12 mouse cellular contexts compared by ENCODE assay signal in genomic region chr4:138303011-138303410, GRCm38 (mm10). TPM values are rescaled to one million over a fixed set of nuclear protein-coding genes. Genes with fewer than 3 reads are reported as not detected.
DNase-seq lines count a peak whose midpoint lies in the region; ATAC-seq and TF ChIP-seq lines count a peak whose summit lies in the region.
"Had no signal": no experiment of that assay in that cellular context is flagged by ENCODE, and none has a peak within 500 bp of the region (broad histone marks: within the 10 kb centered on the region; RNA-seq: fewer than 3 reads in every experiment).

No protein-coding gene starts in this region.

- H3K4me1 ChIP-seq in liver, embryonic 12.5 days: peaks cover 36% of the 10 kb centered on the region
- H3K4me1 ChIP-seq in liver, postnatal 0 days (ENCODE audit: insufficient read depth): peaks cover 14% of the 10 kb centered on the region
- H3K4me1 ChIP-seq in MEL (ENCODE audit: control insufficient read depth in 1 of 2, insufficient read depth in 2 of 2, low read length in 2 of 2): peaks cover 7 to 24% of the 10 kb centered on the region in 2 experiments; a peak in 3 of 4 replicates
- H3K4me1 ChIP-seq in limb, embryonic 10.5 days: peaks cover 20% of the 10 kb centered on the region

- H3K4me3 ChIP-seq in liver, embryonic 12.5 days: no peak overlapping the region
- H3K4me3 ChIP-seq in liver, postnatal 0 days (ENCODE audit: low read depth, low read length): no peak overlapping the region
- peak overlapping the region in 1 of 2 experiments; percentile 49; a peak in 3 of 4 replicates for H3K4me3 ChIP-seq in MEL (ENCODE audit: control insufficient read depth in 1 of 2, insufficient read depth in 1 of 2, low read depth in 2 of 2, low read length in 2 of 2)
- H3K4me3 ChIP-seq in limb, embryonic 10.5 days: 0 out of 2 replicates have a peak overlapping the region, but pooled peaks have one; percentile 99

- DNase-seq in heart, adult 11 months: peak; percentile 90
- no peak for DNase-seq in heart, adult 18-20 months
- no peak for DNase-seq in liver, postnatal 0 days
- DNase-seq in MEL (ENCODE audit: low read depth, low spot score): no peak
- no peak for DNase-seq in limb, embryonic 10.5 days (ENCODE audit: low spot score)
- DNase-seq in frontal cortex, postnatal 36 days (ENCODE audit: low spot score in 2 of 2): no peak
- DNase-seq: adrenal gland, postnatal 25 days; heart, postnatal 10 days; kidney, adult 11 months; right cerebral cortex, postnatal 25 days had no signal

- H3K9me3 ChIP-seq in liver, embryonic 12.5 days (replicated peaks): no peaks in the 10 kb centered on the region
- no peaks in the 10 kb centered on the region for H3K9me3 ChIP-seq in liver, postnatal 0 days (ENCODE audit: low read length)
- H3K9me3 ChIP-seq in MEL (replicated peaks; ENCODE audit: insufficient read depth, low read length): no peaks in the 10 kb centered on the region
- no peaks in the 10 kb centered on the region for H3K9me3 ChIP-seq in limb, embryonic 10.5 days (replicated peaks)
- H3K9me3 ChIP-seq: embryonic facial prominence, embryonic 12.5 days had no signal

- H3K27ac ChIP-seq in liver, embryonic 12.5 days: no peak overlapping the region
- no peak overlapping the region for H3K27ac ChIP-seq in liver, postnatal 0 days (ENCODE audit: low read depth)
- peak overlapping the region; percentile 97 for H3K27ac ChIP-seq in MEL (ENCODE audit: control insufficient read depth, low read depth, low read length)
- no peak overlapping the region for H3K27ac ChIP-seq in limb, embryonic 10.5 days
- H3K27ac ChIP-seq: embryonic facial prominence, embryonic 12.5 days had no signal

- H3K4me2 ChIP-seq in liver, embryonic 12.5 days: peak overlapping the region; percentile 87
- H3K4me2 ChIP-seq in liver, postnatal 0 days (ENCODE audit: low read depth, low read length): no peak overlapping the region

- peaks cover 17% of the 10 kb centered on the region for H3K36me3 ChIP-seq in liver, embryonic 12.5 days
- peaks cover 7% of the 10 kb centered on the region; the same call in 1 of the 2 replicates for H3K36me3 ChIP-seq in liver, postnatal 0 days (replicated peaks; ENCODE audit: insufficient read depth, low read length)
- H3K36me3 ChIP-seq in MEL (ENCODE audit: control insufficient read depth in 1 of 2, insufficient read depth in 2 of 2, low read length in 2 of 2): peaks cover under 1 to 14% of the 10 kb centered on the region in 2 experiments; a peak in 3 of 4 replicates
- H3K36me3 ChIP-seq in limb, embryonic 10.5 days: peaks cover 17% of the 10 kb centered on the region

- 0 out of 2 replicates have a peak, but pooled peaks cover 7% of the 10 kb centered on the region for H3K27me3 ChIP-seq in liver, embryonic 12.5 days (replicated peaks)
- H3K27me3 ChIP-seq in liver, postnatal 0 days (ENCODE audit: insufficient read depth, low read length): no peaks in the 10 kb centered on the region
- no peaks in the 10 kb centered on the region for H3K27me3 ChIP-seq in MEL (ENCODE audit: control insufficient read depth in 1 of 2, insufficient read depth in 2 of 2, low read length in 2 of 2)
- no peaks in the 10 kb centered on the region for H3K27me3 ChIP-seq in limb, embryonic 10.5 days (ENCODE audit: low read depth, poor library complexity, severe bottlenecking)
- H3K27me3 ChIP-seq: embryonic facial prominence, embryonic 12.5 days had no signal

- 81% methylated on average over 3 of the region's 3 CpGs for WGBS in liver, embryonic 12.5 days (ENCODE audit: insufficient replicate concordance)
- WGBS in liver, postnatal 0 days (ENCODE audit: insufficient replicate concordance): 88% methylated on average over 3 of the region's 3 CpGs
- 87% methylated on average over 3 of the region's 3 CpGs for WGBS in limb, embryonic 10.5 days

- ATAC-seq in liver, embryonic 12.5 days: no peak
- no peak for ATAC-seq in liver, postnatal 0 days

- no peak for TF ChIP-seq POLR2A in MEL (IDR thresholded peaks at IDR 0.05; ENCODE audit: control insufficient read depth in 1 of 2, insufficient read depth in 1 of 2, low read depth in 1 of 2, low read length in 2 of 2, poor library complexity in 1 of 2)

- peaks cover 21% of the 10 kb centered on the region for H3K79me2 ChIP-seq in MEL (ENCODE audit: control insufficient read depth, insufficient read depth, low read length, poor library complexity)

- TF ChIP-seq CTCF in liver, postnatal 0 days (IDR thresholded peaks at IDR 0.05; ENCODE audit: low read depth): no peak
- TF ChIP-seq CTCF in MEL (IDR thresholded peaks at IDR 0.05 in 2 of 3, conservative IDR thresholded peaks at IDR 0.05 in 1 of 3; ENCODE audit: control insufficient read depth in 1 of 3, insufficient read depth in 1 of 3, low read depth in 2 of 3, low read length in 3 of 3, poor library complexity in 1 of 3, severe bottlenecking in 1 of 3): no peak

- no peak overlapping the region for H3K9ac ChIP-seq in liver, embryonic 12.5 days
- no peak overlapping the region for H3K9ac ChIP-seq in liver, postnatal 0 days (replicated peaks)
- no peak overlapping the region; the same call in 1 of the 2 replicates for H3K9ac ChIP-seq in MEL (ENCODE audit: control insufficient read depth, low read depth, low read length, poor library complexity, severe bottlenecking)

- no peak for TF ChIP-seq EP300 in liver, postnatal 0 days (IDR thresholded peaks at IDR 0.05; ENCODE audit: low read depth)
- no peak for TF ChIP-seq EP300 in MEL (IDR thresholded peaks at IDR 0.05; ENCODE audit: low read depth in 1 of 2, low read length in 2 of 2)

- no peak for TF ChIP-seq RAD21 in MEL (IDR thresholded peaks at IDR 0.05; ENCODE audit: low read depth, low read length)

TF ChIP-seq in MEL, 35 proteins besides CTCF, POLR2A, EP300 and RAD21:
- TF ChIP-seq NRF1 (IDR thresholded peaks at IDR 0.05; ENCODE audit: insufficient read depth, low read depth, low read length, poor library complexity, severe bottlenecking) (no peak), UBTF (IDR thresholded peaks at IDR 0.05; ENCODE audit: borderline replicate concordance, insufficient read depth, low read depth, low read length) (no peak), ZNF384 (IDR thresholded peaks at IDR 0.05; ENCODE audit: low read depth, low read length) (no peak), POLR2AphosphoS5 (IDR thresholded peaks at IDR 0.05; ENCODE audit: borderline replicate concordance, low read depth, low read length) (no peak), SIN3A (IDR thresholded peaks at IDR 0.05; ENCODE audit: low read length) (no peak)

RNA-seq across cellular contexts. Expression of gene Ddost, which starts 1.5 kb away (rescaled TPM):
- 10 to 100 TPM; 58.2 to 61.6 TPM for total RNA-seq in heart, adult 18-20 months (2021)
- 206 and 212 TPM in 2 replicates for polyA plus RNA-seq in liver, embryonic 12.5 days (2016; fragmentation: Nextera tagmentation; extraction: Ambion mirVana)
- 102 and 111 TPM in 2 replicates for polyA plus RNA-seq in liver, postnatal 0 days (2015; fragmentation: Nextera tagmentation; extraction: Ambion mirVana)
- 251 and 283 TPM in 2 replicates for total RNA-seq in MEL (2012; rRNA removed)
- polyA plus RNA-seq in MEL (2012; ENCODE audit: insufficient read depth in 1 of 2, insufficient read length in 2 of 2, low read depth in 1 of 2, low replicate concordance in 2 of 2, missing spikeins in 1 of 2): 100 to 1,000 TPM in 1 of 2 experiments, 10 to 100 TPM in 1; 68.9 to 402 TPM
- 311 and 314 TPM in 2 replicates for polyA plus RNA-seq in limb, embryonic 10.5 days (2016; fragmentation: Nextera tagmentation; extraction: Ambion mirVana)

RNA-seq across cellular contexts. Expression of gene Pink1, which starts 23.1 kb away (rescaled TPM):
- total RNA-seq in heart, adult 18-20 months (2021): 100 to 1,000 TPM; 720 to 812 TPM
- polyA plus RNA-seq in liver, embryonic 12.5 days (2016; fragmentation: Nextera tagmentation; extraction: Ambion mirVana): 28.8 and 30.2 TPM in 2 replicates
- polyA plus RNA-seq in liver, postnatal 0 days (2015; fragmentation: Nextera tagmentation; extraction: Ambion mirVana): 52.5 and 69.5 TPM in 2 replicates
- 14.0 and 21.2 TPM in 2 replicates for total RNA-seq in MEL (2012; rRNA removed)
- polyA plus RNA-seq in MEL (2012; ENCODE audit: insufficient read depth in 1 of 2, insufficient read length in 2 of 2, low read depth in 1 of 2, low replicate concordance in 2 of 2, missing spikeins in 1 of 2): 10 to 100 TPM in 1 of 2 experiments, not detected in 1; 22.1 TPM
- 23.9 and 32.8 TPM in 2 replicates for polyA plus RNA-seq in limb, embryonic 10.5 days (2016; fragmentation: Nextera tagmentation; extraction: Ambion mirVana)

RNA-seq across cellular contexts. Expression of gene Kif17, which starts 52.8 kb away (rescaled TPM):
- total RNA-seq in heart, adult 18-20 months (2021): under 1 TPM; 0.17 to 0.26 TPM
- 0.26 and 0.37 TPM in 2 replicates for polyA plus RNA-seq in liver, embryonic 12.5 days (2016; fragmentation: Nextera tagmentation; extraction: Ambion mirVana)
- 0.07 and 0.08 TPM in 2 replicates for polyA plus RNA-seq in liver, postnatal 0 days (2015; fragmentation: Nextera tagmentation; extraction: Ambion mirVana)
- total RNA-seq in MEL (2012; rRNA removed): 0.23 and 0.54 TPM in 2 replicates
- 1 to 10 TPM in 1 of 2 experiments, not detected in 1; 2.5 TPM for polyA plus RNA-seq in MEL (2012; ENCODE audit: insufficient read depth in 1 of 2, insufficient read length in 2 of 2, low read depth in 1 of 2, low replicate concordance in 2 of 2, missing spikeins in 1 of 2)
- polyA plus RNA-seq in limb, embryonic 10.5 days (2016; fragmentation: Nextera tagmentation; extraction: Ambion mirVana): 0.20 and 0.99 TPM in 2 replicates

RNA-seq across cellular contexts. Expression of gene Sh2d5, which starts 52.8 kb away (rescaled TPM):
- total RNA-seq in heart, adult 18-20 months (2021): not detected
- polyA plus RNA-seq in liver, embryonic 12.5 days (2016; fragmentation: Nextera tagmentation; extraction: Ambion mirVana): 0.61 and 0.87 TPM in 2 replicates
- 0.40 and 0.51 TPM in 2 replicates for polyA plus RNA-seq in liver, postnatal 0 days (2015; fragmentation: Nextera tagmentation; extraction: Ambion mirVana)
- 1.3 and 2.0 TPM in 2 replicates for total RNA-seq in MEL (2012; rRNA removed)
- polyA plus RNA-seq in MEL (2012; ENCODE audit: insufficient read depth in 1 of 2, insufficient read length in 2 of 2, low read depth in 1 of 2, low replicate concordance in 2 of 2, missing spikeins in 1 of 2): 1 to 10 TPM in 1 of 2 experiments, not detected in 1; 2.8 TPM
- polyA plus RNA-seq in limb, embryonic 10.5 days (2016; fragmentation: Nextera tagmentation; extraction: Ambion mirVana): 2.0 and 3.5 TPM in 2 replicates
